Mouse (Mus musculus): ENCODE measurements around the gene C130026I21Rik. TPM values are rescaled to one million over a fixed set of nuclear protein-coding genes. Genes with fewer than 3 reads are reported as not detected.
"Not testable (repeated sequence)": the region's sequence is repeated elsewhere in the genome, so short reads cannot be mapped to it uniquely, and the experiment has no call there.

The C130026I21Rik gene
- polyA plus RNA-seq, 1 experiment from 2014 or later, result 0.33 TPM

DNA sequence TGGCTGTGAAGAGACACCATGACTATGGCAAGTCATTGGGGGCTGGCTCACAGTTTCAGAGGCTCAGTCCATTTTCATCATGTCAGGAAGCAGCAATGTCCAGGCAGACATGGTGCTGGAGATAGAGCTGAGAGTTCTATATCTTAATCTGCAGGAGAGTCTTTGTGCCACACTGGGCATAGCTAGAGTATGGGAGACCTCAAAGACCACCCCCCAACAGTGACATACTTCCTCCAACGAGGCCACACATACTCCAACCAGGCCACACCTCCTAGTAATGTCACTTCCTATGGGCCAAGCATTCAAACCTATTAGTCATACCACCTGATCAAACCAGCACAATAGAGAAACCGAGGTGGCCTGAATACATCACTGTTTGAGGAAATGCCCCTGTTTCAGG is 63.8 kb downstream of the C130026I21Rik start:
- not testable (repeated sequence) for H3K9me3 ChIP-seq; H3K9ac ChIP-seq; H3K27me3 ChIP-seq; H3K36me3 ChIP-seq; ATAC-seq (ENCODE audit: low read depth); H3K4me1 ChIP-seq (replicated peaks); H3K4me3 ChIP-seq; H3K4me2 ChIP-seq; H3K27ac ChIP-seq (replicated peaks)
- WGBS, result 69% methylated on average over 1 of the region's 2 CpGs

DNA sequence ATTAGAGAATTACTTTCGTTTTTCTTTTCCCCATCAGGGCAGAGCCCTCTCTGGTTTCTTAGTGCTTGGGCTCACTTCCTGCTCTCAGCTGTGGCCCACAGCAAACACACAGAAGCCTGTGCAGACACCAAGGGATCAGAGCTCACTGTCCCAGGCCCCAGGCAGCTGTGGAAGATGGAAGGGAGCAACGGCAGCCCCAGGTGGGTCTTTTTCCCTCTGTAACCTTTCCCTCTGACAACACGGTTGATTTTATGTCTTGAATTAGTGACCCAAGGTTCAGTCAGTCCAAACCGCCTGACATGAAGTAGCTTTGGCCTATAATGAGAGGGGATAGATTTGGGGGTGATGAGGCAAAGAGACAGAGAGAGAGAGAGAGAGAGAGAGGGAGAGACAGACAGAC is 70.8 kb downstream of the C130026I21Rik start:
- H3K36me3 ChIP-seq; ATAC-seq (ENCODE audit: low read depth); H3K27me3 ChIP-seq; H3K27ac ChIP-seq (replicated peaks); H3K4me1 ChIP-seq (replicated peaks); H3K4me2 ChIP-seq; H3K9ac ChIP-seq; H3K4me3 ChIP-seq; H3K9me3 ChIP-seq: not testable (repeated sequence)
- 87% methylated on average over 3 of the region's 4 CpGs for WGBS

DNA sequence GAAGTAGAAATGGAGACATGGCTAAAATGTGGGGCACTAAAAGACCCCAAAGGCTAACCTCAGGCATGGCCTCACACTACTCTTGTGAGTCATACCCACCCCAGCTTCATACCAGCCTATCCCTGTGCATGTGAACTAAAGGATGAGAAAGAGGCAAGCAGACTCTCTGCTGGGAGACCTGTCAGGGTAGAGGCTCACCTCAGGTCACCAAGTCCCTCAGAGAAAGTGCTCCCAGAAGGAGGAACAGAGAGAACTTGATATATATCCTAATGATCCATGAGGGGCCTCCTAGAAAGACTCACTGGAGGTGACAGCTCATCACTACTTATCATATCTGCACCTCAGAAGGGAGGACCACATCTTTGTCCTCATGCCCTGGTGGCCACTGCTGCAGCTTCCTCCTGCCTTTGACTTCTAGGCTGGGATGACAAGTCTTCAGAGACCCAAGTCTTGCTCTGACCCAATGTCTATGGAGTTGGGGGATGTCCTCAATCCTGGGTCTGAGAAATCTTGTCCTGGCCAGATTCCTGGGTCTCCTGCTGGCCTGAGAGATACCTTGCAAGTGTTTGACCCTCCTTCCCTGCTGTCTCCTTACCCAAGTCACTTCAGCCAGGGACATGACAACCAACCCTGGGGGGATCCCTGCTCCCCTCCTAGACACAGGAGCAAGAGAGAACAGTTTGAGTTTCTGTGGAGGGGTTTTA is 71.6 kb downstream of the C130026I21Rik start:
- not testable (repeated sequence) for H3K27ac ChIP-seq (replicated peaks); ATAC-seq (ENCODE audit: low read depth)

GRCm38 (mm10) chr1:85196732-85197131 is 73.6 kb downstream of the C130026I21Rik start:
- H3K9ac ChIP-seq; H3K9me3 ChIP-seq; H3K4me2 ChIP-seq; H3K27ac ChIP-seq (replicated peaks); H3K27me3 ChIP-seq; ATAC-seq (ENCODE audit: low read depth); H3K4me1 ChIP-seq (replicated peaks); H3K4me3 ChIP-seq; H3K36me3 ChIP-seq: not testable (repeated sequence)
- 75% methylated on average over 4 of the region's 4 CpGs for WGBS

More for the DNA sequence above, 71.6 kb downstream of the C130026I21Rik start:
- not testable (repeated sequence) for H3K9me3 ChIP-seq; H3K4me2 ChIP-seq; H3K4me3 ChIP-seq; H3K9ac ChIP-seq; H3K4me1 ChIP-seq (replicated peaks); H3K36me3 ChIP-seq; H3K27me3 ChIP-seq

DNA sequence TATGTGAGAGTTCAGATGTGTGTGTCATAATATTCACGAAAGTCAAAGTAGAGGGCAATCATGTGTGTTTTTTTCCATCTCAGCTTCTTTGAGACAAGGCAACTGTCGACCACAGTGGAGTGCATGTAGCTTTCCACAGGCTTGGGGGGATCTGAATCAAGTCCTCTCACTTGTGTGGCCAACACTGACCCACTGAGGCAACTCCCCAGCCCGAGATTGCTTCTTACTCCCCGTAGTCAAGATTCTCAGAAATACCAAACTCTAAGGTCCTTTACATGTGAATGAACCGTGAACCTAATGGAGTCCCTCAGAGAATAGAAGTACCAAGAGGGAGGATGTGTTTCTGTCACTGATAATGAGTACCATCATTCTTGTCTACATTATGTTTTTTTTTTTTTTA is 76.6 kb downstream of the C130026I21Rik start:
- H3K36me3 ChIP-seq; H3K4me2 ChIP-seq; H3K4me3 ChIP-seq; H3K27me3 ChIP-seq; H3K27ac ChIP-seq (replicated peaks); ATAC-seq (ENCODE audit: low read depth); H3K9ac ChIP-seq; H3K4me1 ChIP-seq (replicated peaks): not testable (repeated sequence)
- WGBS, result 80% methylated on average over 5 of the region's 5 CpGs
- H3K9me3 ChIP-seq, result 0 out of 2 replicates have a peak, but pooled peaks cover 17% of the 10 kb centered on the region

DNA sequence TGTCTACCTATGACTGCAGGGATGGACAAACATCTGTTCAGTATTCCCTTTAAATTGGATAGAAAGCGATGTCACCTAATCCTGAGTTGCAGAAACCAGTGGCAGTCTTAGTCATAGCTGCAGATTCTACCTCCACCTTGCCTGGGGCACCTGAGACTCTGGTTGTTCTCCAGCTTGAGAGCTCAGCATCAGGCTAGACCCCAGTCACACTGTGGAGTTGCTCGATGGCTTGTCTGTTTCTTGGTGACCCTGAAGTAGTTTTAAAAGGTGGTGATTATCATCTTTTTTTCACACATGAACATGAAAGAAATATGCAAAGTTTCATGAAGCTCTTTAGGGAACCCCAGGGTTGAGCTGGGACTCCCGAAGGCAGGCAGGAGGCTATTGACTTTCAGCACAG is 88.4 kb downstream of the C130026I21Rik start:
- not testable (repeated sequence) for H3K27ac ChIP-seq (replicated peaks); H3K36me3 ChIP-seq; H3K9ac ChIP-seq; H3K4me3 ChIP-seq; ATAC-seq (ENCODE audit: low read depth); H3K4me1 ChIP-seq (replicated peaks); H3K9me3 ChIP-seq; H3K4me2 ChIP-seq; H3K27me3 ChIP-seq
- WGBS, result 96% methylated on average over 2 of the region's 3 CpGs

GRCm38 (mm10) chr1:85178971-85179370 is 91.4 kb downstream of the C130026I21Rik start:
- H3K27me3 ChIP-seq; ATAC-seq (ENCODE audit: low read depth); H3K36me3 ChIP-seq; H3K9me3 ChIP-seq; H3K4me1 ChIP-seq (replicated peaks); H3K4me3 ChIP-seq; H3K9ac ChIP-seq; H3K27ac ChIP-seq (replicated peaks); H3K4me2 ChIP-seq: not testable (repeated sequence)
- WGBS, result 80% methylated on average over 4 of the region's 4 CpGs

DNA sequence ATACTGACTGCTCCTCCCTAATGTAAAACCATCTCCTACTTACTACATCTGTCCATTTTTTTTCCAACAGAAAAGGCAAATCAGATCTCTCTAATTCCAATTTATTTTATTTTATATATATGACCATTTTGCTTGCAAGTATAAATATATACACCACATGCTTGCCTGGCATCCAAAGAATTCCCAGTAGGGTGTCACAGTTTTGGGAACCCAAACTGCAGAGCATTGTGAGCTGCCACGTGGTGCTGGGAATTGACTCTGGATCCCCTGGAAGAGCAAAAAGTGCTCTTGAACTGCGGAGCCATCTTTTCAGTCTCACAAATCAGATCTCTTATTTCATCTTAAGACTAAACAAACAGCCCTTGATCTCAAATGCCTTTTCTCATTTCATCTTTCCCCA is 107.5 kb downstream of the C130026I21Rik start:
- not testable (repeated sequence) for ATAC-seq (ENCODE audit: low read depth); H3K4me1 ChIP-seq (replicated peaks); H3K27ac ChIP-seq (replicated peaks); H3K27me3 ChIP-seq; H3K36me3 ChIP-seq; H3K9me3 ChIP-seq; H3K9ac ChIP-seq; H3K4me3 ChIP-seq; H3K4me2 ChIP-seq
- 57% methylated on average over 2 of the region's 2 CpGs for WGBS

DNA sequence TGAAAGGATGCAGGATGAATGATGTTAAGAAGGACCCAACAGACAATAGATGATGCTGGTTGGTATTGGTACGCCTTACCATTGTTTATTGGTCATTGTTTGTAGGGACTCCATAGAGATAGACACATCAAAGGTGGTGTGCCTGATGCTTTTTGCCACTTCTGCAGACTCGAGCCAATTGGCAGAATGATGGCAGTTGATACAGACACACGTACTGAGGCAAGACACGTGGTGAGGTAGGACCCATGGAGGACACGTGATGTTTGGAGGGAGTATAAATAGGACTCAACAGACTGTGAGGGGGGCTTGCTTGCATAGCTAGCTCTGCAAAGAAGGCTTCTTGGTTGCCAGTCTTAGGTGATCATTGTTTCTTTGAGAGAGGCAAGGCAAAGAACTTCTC is 115.2 kb downstream of the C130026I21Rik start:
- H3K36me3 ChIP-seq; H3K27me3 ChIP-seq; H3K4me3 ChIP-seq; H3K9ac ChIP-seq; H3K4me1 ChIP-seq (replicated peaks); H3K4me2 ChIP-seq; ATAC-seq (ENCODE audit: low read depth); H3K9me3 ChIP-seq; H3K27ac ChIP-seq (replicated peaks): not testable (repeated sequence)
- 78% methylated on average over 4 of the region's 5 CpGs for WGBS

DNA sequence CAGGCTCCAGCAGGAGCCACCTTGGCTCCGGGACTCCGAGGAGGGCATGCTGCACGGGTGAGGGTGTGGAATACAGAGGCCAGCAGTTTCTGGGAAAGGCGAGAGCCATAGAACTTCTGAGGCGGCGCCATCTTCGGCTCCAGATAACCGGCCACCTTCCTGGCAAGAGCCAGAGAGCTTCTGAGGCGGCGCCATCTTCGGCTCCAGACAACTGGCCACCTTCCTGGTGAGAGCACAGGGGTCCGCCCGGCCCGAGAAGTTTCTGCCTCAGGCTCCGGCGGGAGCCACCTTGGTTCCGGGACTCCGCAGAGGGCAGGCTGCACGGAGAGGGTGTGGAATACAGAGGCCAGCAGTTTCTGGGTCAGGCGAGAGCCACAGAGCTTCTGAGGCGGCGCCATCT is 136.7 kb downstream of the C130026I21Rik start:
- not testable (repeated sequence) for H3K27me3 ChIP-seq; H3K9ac ChIP-seq; H3K4me1 ChIP-seq (replicated peaks); H3K4me3 ChIP-seq; H3K9me3 ChIP-seq; H3K4me2 ChIP-seq; H3K36me3 ChIP-seq; ATAC-seq (ENCODE audit: low read depth); H3K27ac ChIP-seq (replicated peaks)
- WGBS, result 94% methylated on average over 22 of the region's 22 CpGs

GRCm38 (mm10) chr1:85121841-85122240 is 148.5 kb downstream of the C130026I21Rik start:
- 95% methylated on average over 4 of the region's 4 CpGs for WGBS
- H3K27ac ChIP-seq (replicated peaks); H3K4me1 ChIP-seq (replicated peaks); H3K4me2 ChIP-seq; H3K4me3 ChIP-seq; ATAC-seq (ENCODE audit: low read depth); H3K27me3 ChIP-seq; H3K9ac ChIP-seq; H3K36me3 ChIP-seq; H3K9me3 ChIP-seq: not testable (repeated sequence)

GRCm38 (mm10) chr1:85118341-85118740 is 152.0 kb downstream of the C130026I21Rik start:
- not testable (repeated sequence) for H3K9me3 ChIP-seq; H3K36me3 ChIP-seq; H3K27ac ChIP-seq (replicated peaks); ATAC-seq (ENCODE audit: low read depth); H3K4me1 ChIP-seq (replicated peaks); H3K27me3 ChIP-seq; H3K4me2 ChIP-seq; H3K4me3 ChIP-seq; H3K9ac ChIP-seq
- 82% methylated on average over 6 of the region's 6 CpGs for WGBS

GRCm38 (mm10) chr1:85117537-85117936 is 152.8 kb downstream of the C130026I21Rik start:
- ATAC-seq (ENCODE audit: low read depth); H3K4me2 ChIP-seq; H3K9ac ChIP-seq; H3K9me3 ChIP-seq; H3K27ac ChIP-seq (replicated peaks); H3K4me1 ChIP-seq (replicated peaks); H3K4me3 ChIP-seq; H3K27me3 ChIP-seq; H3K36me3 ChIP-seq: not testable (repeated sequence)
- WGBS, result 70% methylated on average over 4 of the region's 6 CpGs
